Mouse (Mus musculus) neural tube, embryonic 15.5 days (tissue): ENCODE data around the gene Asphd2. TPM values are rescaled to one million over a fixed set of nuclear protein-coding genes. Genes with fewer than 3 reads are reported as not detected.

Source experiments
- ATAC-seq: fragments of 200-750 bp; cut with Nextera tagmentation; 2 replicates; pipeline ENCODE4 v1.8.0; 2017; ENCODE audit warnings: mild to moderate bottlenecking, moderate TSS enrichment, moderate library complexity; ENCODE audit not compliant: low FRiP score
- H3K27ac ChIP-seq: fragments of 300-500 bp; sonication (generic); replicated peaks from 2 replicates; pipeline ENCODE4 v1.5.1; 2015; ENCODE audit warnings: mild to moderate bottlenecking, inconsistent platforms
- H3K27me3 ChIP-seq: fragments of 300-500 bp; sonication (generic); replicated peaks from 2 replicates; pipeline ENCODE4 v1.6.1; 2015; ENCODE audit warnings: inconsistent platforms
- H3K36me3 ChIP-seq: fragments of 300-500 bp; sonication (generic); 2 replicates; pipeline ENCODE4 v1.6.1; 2015; ENCODE audit warnings: inconsistent platforms
- H3K4me1 ChIP-seq: fragments of 300-500 bp; sonication (generic); 2 replicates; pipeline ENCODE4 v1.6.1; 2015; ENCODE audit warnings: inconsistent platforms
- H3K4me2 ChIP-seq: fragments of 300-500 bp; sonication (generic); 2 replicates; pipeline ENCODE4 v1.6.1; 2015; ENCODE audit warnings: inconsistent platforms, mild to moderate bottlenecking, moderate library complexity
- H3K4me3 ChIP-seq: fragments of 300-500 bp; sonication (generic); replicated peaks from 2 replicates; pipeline ENCODE4 v1.5.1; 2015; ENCODE audit warnings: mild to moderate bottlenecking, inconsistent platforms
- H3K9ac ChIP-seq: fragments of 300-500 bp; sonication (generic); replicated peaks from 2 replicates; pipeline ENCODE4 v1.6.1; 2015; ENCODE audit warnings: mild to moderate bottlenecking, inconsistent platforms
- H3K9me3 ChIP-seq: fragments of 300-500 bp; sonication (generic); replicated peaks from 2 replicates; pipeline ENCODE4 v1.6.1; 2016; ENCODE audit warnings: inconsistent platforms
- WGBS: fragments of 180-500 bp; shearing (Covaris S2); methylation state at CpG from one replicate; pipeline ENCODE4 v1.1.7; 2015; ENCODE audit warnings: mixed read lengths; 5-methylcytosine and 5-hydroxymethylcytosine counted together
- polyA plus RNA-seq: library from polyadenylated mRNA; unstranded; fragments of >200 nt; fragmentation: Nextera tagmentation; extraction: Ambion mirVana; gene quantifications from 2 replicates; pipeline ENCODE4 v1.2.1, GENCODE M21; 2015

Asphd2 gene
- 58.3 and 89.1 TPM in 2 replicates for polyA plus RNA-seq

- H3K4me2 ChIP-seq: peak within 1 kb of the TSS; percentile 77
- under 1% methylated on average over 44 of the region's 67 CpGs for WGBS
- H3K9me3 ChIP-seq: no peaks in the 10 kb centered on the region
- H3K9ac ChIP-seq: peak within 1 kb of the TSS; percentile 68
- peak within 1 kb of the TSS; percentile 89 for H3K27ac ChIP-seq
- H3K27me3 ChIP-seq: no peaks in the 10 kb centered on the region
- peak within 1 kb of the TSS; percentile 68 for H3K4me3 ChIP-seq
- peaks cover 50% of the 10 kb centered on the region for H3K4me1 ChIP-seq
- peaks cover 11% of the 10 kb centered on the region for H3K36me3 ChIP-seq
- ATAC-seq: peak; percentile 90
These were observed at the start of gene Asphd2 for GRCm38 (mm10) chr5:112394779-112395443. Gene Asphd2 (minus strand): TSS chr5:112394866.

- no peak for ATAC-seq
- peaks cover 9% of the 10 kb centered on the region; the same call in 1 of the 2 replicates for H3K36me3 ChIP-seq
- 64% methylated on average over 10 of the region's 10 CpGs for WGBS
These were observed 43.9 kb upstream of the Asphd2 start for GRCm38 (mm10) chr5:112438535-112438934.

GRCm38 (mm10) chr5:112433004-112433403 lies 38.3 kb upstream of the Asphd2 start:
- H3K4me1 ChIP-seq: peaks cover 12% of the 10 kb centered on the region
- no peak; the same call in 1 of the 2 replicates for ATAC-seq
- 0 out of 2 replicates have a peak overlapping the region, but pooled peaks have one; percentile 26 for H3K4me2 ChIP-seq
- no peak overlapping the region for H3K4me3 ChIP-seq
- no peaks in the 10 kb centered on the region for H3K9me3 ChIP-seq
- no peak overlapping the region for H3K9ac ChIP-seq
- 0 out of 2 replicates have a peak, but pooled peaks cover 3% of the 10 kb centered on the region for H3K36me3 ChIP-seq
- WGBS: 2% methylated on average over 8 of the region's 8 CpGs
- H3K27ac ChIP-seq: no peak overlapping the region
- H3K27me3 ChIP-seq: peaks cover 10% of the 10 kb centered on the region

More at GRCm38 (mm10) chr5:112438535-112438934, 43.9 kb upstream of the Asphd2 start:
- H3K4me1 ChIP-seq: peaks cover under 1% of the 10 kb centered on the region
- H3K4me3 ChIP-seq: no peak overlapping the region
- H3K27ac ChIP-seq: no peak overlapping the region
- H3K4me2 ChIP-seq: no peak overlapping the region
- H3K9ac ChIP-seq: no peak overlapping the region
- H3K9me3 ChIP-seq: no peaks in the 10 kb centered on the region
- H3K27me3 ChIP-seq: no peaks in the 10 kb centered on the region

- H3K4me2 ChIP-seq: no peak overlapping the region
- no peaks in the 10 kb centered on the region for H3K9me3 ChIP-seq
- 0 out of 2 replicates have a peak, but pooled peaks cover 3% of the 10 kb centered on the region for H3K36me3 ChIP-seq
- no peak for ATAC-seq
- no peak overlapping the region for H3K27ac ChIP-seq
- peaks cover 12% of the 10 kb centered on the region for H3K4me1 ChIP-seq
- no peak overlapping the region for H3K9ac ChIP-seq
- H3K27me3 ChIP-seq: peaks cover 10% of the 10 kb centered on the region
- WGBS: 89% methylated on average over 5 of the region's 5 CpGs
- no peak overlapping the region for H3K4me3 ChIP-seq
These were observed 37.4 kb upstream of the Asphd2 start for GRCm38 (mm10) chr5:112432033-112432432.

- H3K36me3 ChIP-seq: 0 out of 2 replicates have a peak, but pooled peaks cover 3% of the 10 kb centered on the region
- H3K27ac ChIP-seq: no peak overlapping the region
- no peak overlapping the region for H3K9ac ChIP-seq
- H3K4me1 ChIP-seq: peaks cover 12% of the 10 kb centered on the region
- no peak overlapping the region for H3K4me3 ChIP-seq
- ATAC-seq: no peak
- peaks cover 10% of the 10 kb centered on the region for H3K27me3 ChIP-seq
- H3K4me2 ChIP-seq: no peak overlapping the region
- 38% methylated on average over 14 of the region's 14 CpGs for WGBS
- H3K9me3 ChIP-seq: no peaks in the 10 kb centered on the region
These were observed 36.6 kb upstream of the Asphd2 start for GRCm38 (mm10) chr5:112431120-112431775.

GRCm38 (mm10) chr5:112428944-112429343 lies 34.3 kb upstream of the Asphd2 start:
- Histone ChIP-seq H3K4me3 (no peak overlapping the region), H3K36me3 (peaks cover 2% of the 10 kb centered on the region; the same call in 1 of the 2 replicates), H3K9me3 (no peaks in the 10 kb centered on the region), H3K27me3 (peaks cover 18% of the 10 kb centered on the region), H3K27ac (no peak overlapping the region), H3K9ac (no peak overlapping the region), H3K4me2 (peak overlapping the region; percentile 45), H3K4me1 (peaks cover 12% of the 10 kb centered on the region)
- ATAC-seq: 0 out of 2 replicates have a peak, but pooled peaks have one; percentile 15
- WGBS: 12% methylated on average over 19 of the region's 19 CpGs

GRCm38 (mm10) chr5:112427283-112427682 lies 32.6 kb upstream of the Asphd2 start:
- ATAC-seq: no peak
- Histone ChIP-seq H3K4me3 (no peak overlapping the region), H3K36me3 (peaks cover 13% of the 10 kb centered on the region; the same call in 1 of the 2 replicates), H3K4me2 (no peak overlapping the region), H3K27ac (no peak overlapping the region), H3K9me3 (no peaks in the 10 kb centered on the region), H3K27me3 (peaks cover 14% of the 10 kb centered on the region), H3K4me1 (peaks cover 3% of the 10 kb centered on the region), H3K9ac (no peak overlapping the region)
- 41% methylated on average over 2 of the region's 2 CpGs for WGBS

GRCm38 (mm10) chr5:112426635-112427034 lies 32.0 kb upstream of the Asphd2 start:
- Histone ChIP-seq H3K4me1 (peaks cover 3% of the 10 kb centered on the region), H3K36me3 (peaks cover 19% of the 10 kb centered on the region), H3K9ac (no peak overlapping the region), H3K4me2 (no peak overlapping the region), H3K9me3 (no peaks in the 10 kb centered on the region), H3K27me3 (peaks cover 11% of the 10 kb centered on the region; the same call in 1 of the 2 replicates), H3K27ac (no peak overlapping the region), H3K4me3 (no peak overlapping the region)
- no peak for ATAC-seq
- 87% methylated on average over 7 of the region's 7 CpGs for WGBS

- 0 out of 2 replicates have a peak, but pooled peaks have one; percentile 67 for ATAC-seq
- no peaks in the 10 kb centered on the region for H3K9me3 ChIP-seq
- 35% methylated on average over 12 of the region's 12 CpGs for WGBS
- H3K9ac ChIP-seq: no peak overlapping the region
- no peak overlapping the region for H3K27ac ChIP-seq
- H3K27me3 ChIP-seq: peaks cover 2% of the 10 kb centered on the region; the same call in 1 of the 2 replicates
- H3K4me2 ChIP-seq: peak overlapping the region; percentile 20; the same call in 1 of the 2 replicates
- peaks cover 34% of the 10 kb centered on the region for H3K36me3 ChIP-seq
- H3K4me3 ChIP-seq: no peak overlapping the region
- H3K4me1 ChIP-seq: peaks cover 9% of the 10 kb centered on the region; the same call in 1 of the 2 replicates
These were observed 24.9 kb upstream of the Asphd2 start for GRCm38 (mm10) chr5:112419535-112419934.

GRCm38 (mm10) chr5:112418023-112418422 lies 23.4 kb upstream of the Asphd2 start:
- H3K27me3 ChIP-seq: no peaks in the 10 kb centered on the region; the same call in 1 of the 2 replicates
- no peak overlapping the region for H3K4me2 ChIP-seq
- H3K4me3 ChIP-seq: no peak overlapping the region
- no peak overlapping the region for H3K9ac ChIP-seq
- H3K36me3 ChIP-seq: peaks cover 25% of the 10 kb centered on the region
- peaks cover 9% of the 10 kb centered on the region; the same call in 1 of the 2 replicates for H3K4me1 ChIP-seq
- no peaks in the 10 kb centered on the region for H3K9me3 ChIP-seq
- no peak overlapping the region for H3K27ac ChIP-seq
- 56% methylated on average over 4 of the region's 4 CpGs for WGBS
- ATAC-seq: no peak

- no peak overlapping the region for H3K9ac ChIP-seq
These were observed 22.0 kb upstream of the Asphd2 start for GRCm38 (mm10) chr5:112416673-112417072.

More at GRCm38 (mm10) chr5:112416673-112417072, 22.0 kb upstream of the Asphd2 start:
- Histone ChIP-seq H3K27ac (no peak overlapping the region), H3K9me3 (no peaks in the 10 kb centered on the region), H3K4me2 (no peak overlapping the region), H3K36me3 (peaks cover 15% of the 10 kb centered on the region), H3K27me3 (no peaks in the 10 kb centered on the region; the same call in 1 of the 2 replicates), H3K4me1 (peaks cover 16% of the 10 kb centered on the region), H3K4me3 (no peak overlapping the region)
- ATAC-seq: no peak
- WGBS: 38% methylated on average over 5 of the region's 5 CpGs
